Mouse (Mus musculus) MEL (cell line): ENCODE data around the gene Ap2a1. TPM values are rescaled to one million over a fixed set of nuclear protein-coding genes. Genes with fewer than 3 reads are reported as not detected.

Source experiments
- DNase-seq: peaks from one replicate; pipeline ENCODE4 v3.0.0; 2011; ENCODE audit warnings: low read depth, low spot score
- H3K27ac ChIP-seq: 2 replicates; pipeline ENCODE4 v1.5.1; 2012; ENCODE audit warnings: low read depth, mild to moderate bottlenecking, control low read depth, low read length, moderate library complexity; ENCODE audit not compliant: control insufficient read depth
- H3K27me3 ChIP-seq, 2 experiments: fragments of 150-350 bp in 1 of 2; sonication (generic) in 1 of 2; 2 replicates each; pipeline ENCODE4 v1.6.1; 2012; ENCODE audit warnings: low read length in 2 of 2, mild to moderate bottlenecking in 2 of 2, improper control_type of control experiment in 1 of 2, moderate library complexity in 1 of 2; ENCODE audit not compliant: insufficient read depth in 2 of 2, control insufficient read depth in 1 of 2
- H3K36me3 ChIP-seq, 2 experiments: 2 replicates each; pipeline ENCODE4 v1.6.1; 2012 to 2014; ENCODE audit warnings: low read length in 2 of 2, improper control_type of control experiment in 1 of 2, inconsistent platforms in 1 of 2, mild to moderate bottlenecking in 1 of 2; ENCODE audit not compliant: insufficient read depth in 2 of 2, control insufficient read depth in 1 of 2
- H3K4me1 ChIP-seq, 2 experiments: fragments of 150-350 bp in 1 of 2; sonication (generic) in 1 of 2; 2 replicates each; pipeline ENCODE4 v1.6.1; 2012; ENCODE audit warnings: low read length in 2 of 2, improper control_type of control experiment in 1 of 2, mild to moderate bottlenecking in 1 of 2; ENCODE audit not compliant: insufficient read depth in 2 of 2, control insufficient read depth in 1 of 2
- H3K4me3 ChIP-seq, 2 experiments: fragments of 150-350 bp in 1 of 2; sonication (generic) in 1 of 2; 2 replicates each; pipeline ENCODE4 v1.5.1; 2012; ENCODE audit warnings: low read depth in 2 of 2, low read length in 2 of 2, mild to moderate bottlenecking in 2 of 2, moderate library complexity in 2 of 2, control low read depth in 1 of 2, improper control_type of control experiment in 1 of 2; ENCODE audit not compliant: control insufficient read depth in 1 of 2, insufficient read depth in 1 of 2
- H3K79me2 ChIP-seq: 2 replicates; pipeline ENCODE4 v1.6.1; 2012; ENCODE audit warnings: mild to moderate bottlenecking, low read length, moderate library complexity; ENCODE audit not compliant: control insufficient read depth, poor library complexity, insufficient read depth
- H3K9ac ChIP-seq: 2 replicates; pipeline ENCODE4 v1.6.1; 2012; ENCODE audit warnings: low read depth, mild to moderate bottlenecking, control low read depth, low read length, moderate library complexity; ENCODE audit not compliant: control insufficient read depth, poor library complexity, severe bottlenecking
- H3K9me3 ChIP-seq: fragments of 150-350 bp; sonication (generic); replicated peaks from 2 replicates; pipeline ENCODE4 v1.6.1; 2012; ENCODE audit warnings: mild to moderate bottlenecking, low read length, improper control_type of control experiment, moderate library complexity; ENCODE audit not compliant: insufficient read depth
- BHLHE40 ChIP-seq: IDR thresholded peaks from 2 replicates; pipeline ENCODE4 v1.6.1; 2012; ENCODE audit warnings: low read depth, mild to moderate bottlenecking, inconsistent platforms, low read length, improper control_type of control experiment, borderline replicate concordance
- CTCF ChIP-seq, 3 experiments: IDR thresholded peaks in 2 of 3; conservative IDR thresholded peaks in 1 of 3; 2 replicates each; pipeline ENCODE4 v1.5.1; 2011 to 2012; ENCODE audit warnings: low read length in 3 of 3, low read depth in 2 of 3, mild to moderate bottlenecking in 2 of 3, improper control_type of control experiment in 1 of 3, inconsistent platforms in 1 of 3, mixed read lengths in 1 of 3, moderate library complexity in 1 of 3; ENCODE audit not compliant: control insufficient read depth in 1 of 3, insufficient read depth in 1 of 3, poor library complexity in 1 of 3, severe bottlenecking in 1 of 3
- E2F4 ChIP-seq: IDR thresholded peaks from 2 replicates; pipeline ENCODE4 v1.6.1; 2011; ENCODE audit warnings: low read depth, low read length, improper control_type of control experiment, borderline replicate concordance
- GABPA ChIP-seq: IDR thresholded peaks from 2 replicates; pipeline ENCODE4 v1.6.1; 2012; ENCODE audit warnings: low read depth, mild to moderate bottlenecking, inconsistent platforms, low read length, improper control_type of control experiment, moderate library complexity
- GATA1 ChIP-seq: IDR thresholded peaks from 2 replicates; pipeline ENCODE4 v1.6.1; 2011; ENCODE audit warnings: low read depth, low read length, improper control_type of control experiment
- HCFC1 ChIP-seq: IDR thresholded peaks from 2 replicates; pipeline ENCODE4 v1.6.1; 2012; ENCODE audit warnings: low read depth, mild to moderate bottlenecking, inconsistent platforms, low read length, improper control_type of control experiment, moderate library complexity
- MXI1 ChIP-seq: IDR thresholded peaks from 2 replicates; pipeline ENCODE4 v1.6.1; 2011; ENCODE audit warnings: mild to moderate bottlenecking, low read depth, low read length, improper control_type of control experiment
- POLR2A ChIP-seq, 2 experiments: IDR thresholded peaks; 2 replicates each; pipeline ENCODE4 v1.6.1; 2011 to 2012; ENCODE audit warnings: low read length in 2 of 2, mild to moderate bottlenecking in 2 of 2, control low read depth in 1 of 2, improper control_type of control experiment in 1 of 2, low read depth in 1 of 2, moderate library complexity in 1 of 2; ENCODE audit not compliant: control insufficient read depth in 1 of 2, insufficient read depth in 1 of 2, poor library complexity in 1 of 2
- POLR2AphosphoS2 ChIP-seq: IDR thresholded peaks from 2 replicates; pipeline ENCODE4 v1.6.1; 2011; ENCODE audit warnings: low read length, improper control_type of control experiment
- RAD21 ChIP-seq: IDR thresholded peaks from 2 replicates; pipeline ENCODE4 v1.6.1; 2011; ENCODE audit warnings: mild to moderate bottlenecking, low read depth, low read length, improper control_type of control experiment
- RCOR1 ChIP-seq: IDR thresholded peaks from 2 replicates; pipeline ENCODE4 v1.6.1; 2012; ENCODE audit warnings: low read depth, mild to moderate bottlenecking, inconsistent platforms, low read length, improper control_type of control experiment
- SIN3A ChIP-seq: IDR thresholded peaks from 2 replicates; pipeline ENCODE4 v1.6.1; 2012; ENCODE audit warnings: low read length, improper control_type of control experiment, inconsistent platforms
- SMC3 ChIP-seq: IDR thresholded peaks from 2 replicates; pipeline ENCODE4 v1.6.1; 2011; ENCODE audit warnings: low read depth, low read length, improper control_type of control experiment
- TAL1 ChIP-seq: IDR thresholded peaks from 2 replicates; pipeline ENCODE4 v1.6.1; 2012; ENCODE audit warnings: mild to moderate bottlenecking, inconsistent platforms, low read length, moderate library complexity, mixed read lengths
- UBTF ChIP-seq: IDR thresholded peaks from 2 replicates; pipeline ENCODE4 v1.6.1; 2012; ENCODE audit warnings: low read depth, mild to moderate bottlenecking, inconsistent platforms, low read length, improper control_type of control experiment, moderate library complexity, borderline replicate concordance; ENCODE audit not compliant: insufficient read depth
- USF1 ChIP-seq: IDR thresholded peaks from 2 replicates; pipeline ENCODE4 v1.6.1; 2014; ENCODE audit warnings: low read depth, mild to moderate bottlenecking, inconsistent platforms, low read length, improper control_type of control experiment, moderate library complexity
- ZC3H11A ChIP-seq: IDR thresholded peaks from 2 replicates; pipeline ENCODE4 v1.6.1; 2012; ENCODE audit warnings: low read depth, mild to moderate bottlenecking, inconsistent platforms, low read length, improper control_type of control experiment
- ZKSCAN1 ChIP-seq: IDR thresholded peaks from 2 replicates; pipeline ENCODE4 v1.6.1; 2012; ENCODE audit warnings: low read depth, mild to moderate bottlenecking, inconsistent platforms, low read length, improper control_type of control experiment, moderate library complexity
- polyA plus RNA-seq, 2 experiments: library from polyadenylated mRNA; stranded (reverse) in 1 of 2; unstranded in 1 of 2; fragments of >175 nt in 1 of 2; fragments of >200 nt in 1 of 2; gene quantifications; 2 replicates each; pipeline versions ENCODE4 v1.2.1 to v1.2.4; 2012; ENCODE audit warnings: low replicate concordance in 2 of 2, low read depth in 1 of 2; ENCODE audit not compliant: insufficient read length in 2 of 2, insufficient read depth in 1 of 2, missing spikeins in 1 of 2
- total RNA-seq: library from RNA; depleted of rRNA; stranded (reverse); fragments of 300-350 nt; gene quantifications from 2 replicates; pipeline ENCODE4 v1.2.3, GENCODE M21; 2012

Ap2a1 gene
- total and polyA plus RNA-seq, 3 experiments, result 54.0 to 107 (median 73.1) TPM

GRCm38 (mm10) chr7:44866276-44867009 lies 62.9 kb downstream of the Ap2a1 start:
- H3K27ac ChIP-seq, result peak overlapping the region; percentile 37
- TF ChIP-seq GATA1, result no peak
- TF ChIP-seq CTCF (IDR thresholded peaks at IDR 0.05 in 2 of 3, conservative IDR thresholded peaks at IDR 0.05 in 1 of 3; ENCODE audit: control insufficient read depth in 1 of 3, insufficient read depth in 1 of 3, low read depth in 2 of 3, low read length in 3 of 3, poor library complexity in 1 of 3, severe bottlenecking in 1 of 3), result 0 out of 6 replicates have a peak, but pooled peaks of 1 of the 3 experiments have one; percentile 7
- no peak for TF ChIP-seq BHLHE40
- no peak for TF ChIP-seq UBTF
- TF ChIP-seq RAD21, result no peak
- TF ChIP-seq E2F4, result no peak
- TF ChIP-seq, all 39 proteins: peak for 1
- no peaks in the 10 kb centered on the region for H3K27me3 ChIP-seq
- H3K4me3 ChIP-seq, result no peak overlapping the region
- H3K36me3 ChIP-seq, result no peaks in the 10 kb centered on the region; a peak in 1 of 4 replicates
- peaks cover 9% of the 10 kb centered on the region for H3K79me2 ChIP-seq
- H3K9ac ChIP-seq, result no peak overlapping the region
- H3K4me1 ChIP-seq, result peaks cover 3 to 4% of the 10 kb centered on the region in 2 experiments; a peak in 3 of 4 replicates
- no peaks in the 10 kb centered on the region for H3K9me3 ChIP-seq
- DNase-seq, result peak; percentile 36

GRCm38 (mm10) chr7:44864595-44865542 lies 64.4 kb downstream of the Ap2a1 start:
- no peaks in the 10 kb centered on the region for H3K27me3 ChIP-seq
- H3K9ac ChIP-seq, result no peak overlapping the region
- no peaks in the 10 kb centered on the region for H3K9me3 ChIP-seq
- no peak overlapping the region for H3K4me3 ChIP-seq
- DNase-seq, result peak; percentile 39
- no peaks in the 10 kb centered on the region; a peak in 2 of 4 replicates for H3K36me3 ChIP-seq
- H3K27ac ChIP-seq, result no peak overlapping the region
- no peak for TF ChIP-seq TAL1
- TF ChIP-seq HCFC1, result no peak
- TF ChIP-seq POLR2AphosphoS2, result 0 out of 2 replicates have a peak, but pooled peaks have one; percentile 15
- peaks cover 0 to 3% of the 10 kb centered on the region in 2 experiments; a peak in 2 of 4 replicates for H3K4me1 ChIP-seq
- peaks cover 9% of the 10 kb centered on the region for H3K79me2 ChIP-seq

- TF ChIP-seq USF1 (no peak), POLR2A (IDR thresholded peaks at IDR 0.05; ENCODE audit: control insufficient read depth in 1 of 2, insufficient read depth in 1 of 2, low read depth in 1 of 2, low read length in 2 of 2, poor library complexity in 1 of 2) (no peak), MXI1 (no peak), UBTF (no peak), GABPA (no peak), RAD21 (no peak), GATA1 (no peak), POLR2AphosphoS2 (no peak), RCOR1 (no peak), SIN3A (no peak), SMC3 (no peak), TAL1 (no peak), ZC3H11A (no peak), ZKSCAN1 (no peak)
- no peaks in the 10 kb centered on the region for H3K9me3 ChIP-seq
- no peaks in the 10 kb centered on the region for H3K27me3 ChIP-seq
- no peak overlapping the region for H3K27ac ChIP-seq
- H3K4me3 ChIP-seq, result no peak overlapping the region
- H3K36me3 ChIP-seq, result no peaks in the 10 kb centered on the region; a peak in 2 of 4 replicates
- peaks cover 7% of the 10 kb centered on the region for H3K79me2 ChIP-seq
- H3K9ac ChIP-seq, result no peak overlapping the region
- no peak for DNase-seq
- H3K4me1 ChIP-seq, result peaks cover 0 to 3% of the 10 kb centered on the region in 2 experiments; a peak in 2 of 4 replicates
These were observed 65.3 kb downstream of the Ap2a1 start for GRCm38 (mm10) chr7:44863982-44864494.
